8 mouse cellular contexts compared by ENCODE assay signal in genomic region chr13:23466911-23467310, GRCm38 (mm10). TPM values are rescaled to one million over a fixed set of nuclear protein-coding genes. Genes with fewer than 3 reads are reported as not detected.
DNase-seq lines count a peak whose midpoint lies in the region; ATAC-seq and TF ChIP-seq lines count a peak whose summit lies in the region.

No protein-coding gene starts in this region.

- no peak overlapping the region for H3K4me2 ChIP-seq in liver, postnatal 0 days (ENCODE audit: low read depth, low read length)

- H3K4me1 ChIP-seq in liver, postnatal 0 days (ENCODE audit: insufficient read depth): peaks cover 22% of the 10 kb centered on the region

- no peak overlapping the region for H3K4me3 ChIP-seq in liver, postnatal 0 days (ENCODE audit: low read depth, low read length)

- no peaks in the 10 kb centered on the region for H3K27me3 ChIP-seq in liver, postnatal 0 days (ENCODE audit: insufficient read depth, low read length)

- peak; percentile 92 for DNase-seq in ES-CJ7 (ENCODE audit: low read depth, low spot score)
- DNase-seq in adrenal gland, postnatal 10 days: peak; percentile 74
- DNase-seq in heart, postnatal 4 days: peak; percentile 66
- peak; percentile 61 for DNase-seq in layer of hippocampus, adult 11-12 months (ENCODE audit: low spot score)
- peak; percentile 79 for DNase-seq in liver, postnatal 0 days
- DNase-seq in right cerebral cortex, adult 18-20 months: peak; percentile 72

- no peak overlapping the region for H3K9ac ChIP-seq in liver, postnatal 0 days (replicated peaks)

- H3K9me3 ChIP-seq in liver, postnatal 0 days (ENCODE audit: low read length): no peaks in the 10 kb centered on the region

- TF ChIP-seq EP300 in liver, postnatal 0 days (IDR thresholded peaks at IDR 0.05; ENCODE audit: low read depth): no peak

- no peaks in the 10 kb centered on the region for H3K36me3 ChIP-seq in liver, postnatal 0 days (replicated peaks; ENCODE audit: insufficient read depth, low read length)

- no peak overlapping the region for H3K27ac ChIP-seq in liver, postnatal 0 days (ENCODE audit: low read depth)

- 0 out of 2 replicates have a peak, but pooled peaks have one; percentile 42 for ATAC-seq in erythroblast, adult 5-6 weeks (replicated peaks; ENCODE audit: low FRiP score, poor library complexity, severe bottlenecking)
- ATAC-seq in liver, postnatal 0 days: peak; percentile 62
- no peak; the same call in 1 of the 2 replicates for ATAC-seq in monocyte, adult 5-6 weeks (replicated peaks; ENCODE audit: insufficient number of reproducible peaks, low FRiP score, low TSS enrichment, poor library complexity, severe bottlenecking)

- no peak for TF ChIP-seq CTCF in liver, postnatal 0 days (IDR thresholded peaks at IDR 0.05; ENCODE audit: low read depth)

- 2% methylated on average over 9 of the region's 9 CpGs for WGBS in liver, postnatal 0 days (ENCODE audit: insufficient replicate concordance)

RNA-seq across cellular contexts. Expression of gene Btn1a1, which starts 1.2 kb away (rescaled TPM):
- under 1 TPM in 1 of 2 experiments, not detected in 1; 0.55 TPM for total RNA-seq in adrenal gland, postnatal 10 days (2021)
- 4.2 and 4.4 TPM in 2 replicates for total RNA-seq in erythroblast, adult 5-6 weeks (2015; ENCODE audit: low replicate concordance)
- total RNA-seq in erythroblast, adult 5-6 weeks (2017; ENCODE audit: low replicate concordance): 6.5 and 15.5 TPM in 2 replicates
- under 1 TPM; 0.11 to 0.24 TPM for total RNA-seq in heart, postnatal 4 days (2021)
- 0.92 and 0.96 TPM in 2 replicates for polyA plus RNA-seq in liver, postnatal 0 days (2015; fragmentation: Nextera tagmentation; extraction: Ambion mirVana)
- total RNA-seq in monocyte, adult 5-6 weeks (2017): not detected in 3 replicates

RNA-seq across cellular contexts. Expression of gene Btn2a2, which starts 21.7 kb away (rescaled TPM):
- not detected for total RNA-seq in adrenal gland, postnatal 10 days (2021)
- total RNA-seq in erythroblast, adult 5-6 weeks (2015; ENCODE audit: low replicate concordance): not detected in 2 replicates
- not detected in 2 replicates for total RNA-seq in erythroblast, adult 5-6 weeks (2017; ENCODE audit: low replicate concordance)
- not detected for total RNA-seq in heart, postnatal 4 days (2021)
- not detected in 2 replicates for polyA plus RNA-seq in liver, postnatal 0 days (2015; fragmentation: Nextera tagmentation; extraction: Ambion mirVana)
- total RNA-seq in monocyte, adult 5-6 weeks (2017): not detected in 3 replicates

RNA-seq across cellular contexts. Expression of gene Abt1, which starts 43.2 kb away (rescaled TPM):
- total RNA-seq in adrenal gland, postnatal 10 days (2021): 1 to 10 TPM; 6.1 to 7.1 TPM
- total RNA-seq in erythroblast, adult 5-6 weeks (2015; ENCODE audit: low replicate concordance): 1.7 and 1.9 TPM in 2 replicates
- total RNA-seq in erythroblast, adult 5-6 weeks (2017; ENCODE audit: low replicate concordance): 1.4 and 1.7 TPM in 2 replicates
- total RNA-seq in heart, postnatal 4 days (2021): 1 to 10 TPM; 5.0 to 5.6 TPM
- polyA plus RNA-seq in liver, postnatal 0 days (2015; fragmentation: Nextera tagmentation; extraction: Ambion mirVana): 4.3 and 4.8 TPM in 2 replicates
- 12.1 to 15.9 TPM (median 13.2 TPM) in 3 replicates for total RNA-seq in monocyte, adult 5-6 weeks (2017)
